Mouse (Mus musculus): ENCODE measurements around the gene Atp5g3.
"Not testable (repeated sequence)": the region's sequence is repeated elsewhere in the genome, so short reads cannot be mapped to it uniquely, and the experiment has no call there.

Atp5g3 gene

DNA sequence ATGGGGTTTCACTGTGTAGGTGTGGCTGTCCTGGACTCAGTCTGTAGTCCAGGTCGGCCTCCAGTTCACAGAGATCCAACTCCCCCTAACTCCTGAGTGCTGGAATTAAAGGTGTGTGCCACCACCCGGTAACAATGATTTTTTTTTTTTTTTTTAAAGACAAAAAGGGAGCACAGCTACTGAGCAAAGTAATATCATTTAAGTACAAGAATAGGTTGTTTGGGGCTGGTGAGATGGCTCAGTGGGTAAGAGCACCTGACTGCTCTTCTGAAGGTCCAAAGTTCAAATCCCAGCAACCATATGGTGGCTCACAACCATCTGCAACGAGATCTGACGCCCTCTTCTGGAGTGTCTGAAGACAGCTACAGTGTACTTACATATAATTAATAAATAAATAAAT, 14.2 kb downstream of the Atp5g3 start:
- DNase-seq (ENCODE audit: low spot score in 2 of 2): not testable (repeated sequence)

DNA sequence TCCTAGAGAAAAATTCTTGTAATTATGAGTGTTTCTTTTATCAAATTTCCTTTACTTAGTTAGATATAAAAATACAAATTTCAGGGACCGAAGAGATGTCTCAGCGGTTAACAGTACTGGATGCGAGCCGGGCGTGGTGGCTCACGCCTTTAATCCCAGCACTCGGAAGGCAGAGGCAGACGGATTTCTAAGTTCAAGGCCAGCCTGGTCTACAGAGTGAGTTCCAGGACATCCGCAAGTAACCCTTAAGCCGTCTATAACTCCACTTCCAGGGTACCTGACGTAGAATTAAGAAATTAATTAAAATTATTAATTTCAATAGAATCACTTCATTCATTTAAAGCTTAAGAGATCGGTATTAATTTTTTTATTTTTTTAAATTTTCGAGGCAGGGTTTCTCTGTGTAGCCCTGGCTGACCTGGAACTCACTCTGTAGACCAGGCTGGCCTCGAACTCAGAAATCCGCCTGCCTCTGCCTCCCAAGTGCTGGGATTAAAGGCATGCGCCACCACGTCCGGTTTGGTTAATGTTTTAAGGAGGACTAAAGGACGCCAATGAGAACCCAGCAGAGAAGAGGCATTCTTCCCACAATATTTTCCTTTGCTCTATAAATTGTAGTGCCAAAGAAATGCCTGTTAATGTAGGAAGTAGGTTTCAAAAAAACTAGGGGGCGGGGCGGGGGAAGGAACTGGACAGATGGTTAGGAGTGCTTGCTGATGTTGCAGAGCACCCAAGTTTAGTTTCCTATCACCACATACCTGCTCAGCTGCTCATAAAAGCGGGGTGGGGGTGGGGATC, 17.5 kb downstream of the Atp5g3 start:
- DNase-seq (ENCODE audit: low spot score in 2 of 2): no peak

GRCm38 (mm10) chr2:73892464-73893296, 18.4 kb downstream of the Atp5g3 start, which contains the start of gene Atf2:
TSS of gene Atf2 (minus strand) at chr2:73892639.
- DNase-seq (ENCODE audit: low spot score in 2 of 2): peak; percentile 95 to 97

- peak in 1 of 2 experiments; percentile 39 for DNase-seq (ENCODE audit: low spot score in 2 of 2)
Observed at GRCm38 (mm10) chr2:73891701-73892463, 19.2 kb downstream of the Atp5g3 start.

DNA sequence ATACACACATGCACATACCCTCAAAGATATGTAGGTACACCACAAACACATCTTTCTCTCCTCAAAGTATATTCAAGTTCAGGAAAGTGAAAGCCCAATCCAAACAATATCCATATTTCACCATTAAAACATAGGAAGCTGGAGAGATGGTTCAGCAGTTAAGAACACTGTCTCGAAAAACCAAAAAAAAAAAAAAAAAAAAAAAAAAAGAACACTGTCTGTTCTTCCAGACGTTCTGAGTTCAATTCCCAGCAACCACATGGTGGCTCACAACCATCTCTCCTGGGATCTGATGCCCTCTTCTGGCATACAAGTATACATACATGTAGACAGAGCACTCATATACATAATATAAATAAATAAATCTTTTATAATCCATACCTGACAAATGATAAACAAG, 25.1 kb downstream of the Atp5g3 start:
- DNase-seq (ENCODE audit: low spot score in 2 of 2): no peak

DNA sequence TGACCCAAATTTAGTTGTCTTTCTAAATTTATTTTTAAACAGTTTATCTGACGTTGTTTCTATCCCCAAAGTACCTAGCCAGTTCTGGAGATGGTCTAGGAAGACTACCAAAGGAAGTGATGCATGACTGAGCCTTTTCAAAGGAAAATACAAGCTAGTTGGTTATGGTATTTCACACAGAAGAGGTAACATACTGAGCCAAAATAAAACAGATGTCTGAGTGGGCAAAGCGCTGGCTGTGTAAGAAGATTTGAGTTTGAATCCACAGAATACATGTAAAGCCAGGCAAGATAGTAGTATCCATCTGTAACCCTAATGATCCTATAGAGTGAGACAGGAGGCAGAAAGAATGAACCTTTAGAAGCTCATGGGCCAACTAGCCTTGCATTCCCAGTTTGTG, 33.2 kb downstream of the Atp5g3 start:
- DNase-seq (ENCODE audit: low spot score in 2 of 2): no peak

GRCm38 (mm10) chr2:73867764-73868487, 43.2 kb downstream of the Atp5g3 start:
- DNase-seq (ENCODE audit: low spot score in 2 of 2): peak; percentile 60 to 75

DNA sequence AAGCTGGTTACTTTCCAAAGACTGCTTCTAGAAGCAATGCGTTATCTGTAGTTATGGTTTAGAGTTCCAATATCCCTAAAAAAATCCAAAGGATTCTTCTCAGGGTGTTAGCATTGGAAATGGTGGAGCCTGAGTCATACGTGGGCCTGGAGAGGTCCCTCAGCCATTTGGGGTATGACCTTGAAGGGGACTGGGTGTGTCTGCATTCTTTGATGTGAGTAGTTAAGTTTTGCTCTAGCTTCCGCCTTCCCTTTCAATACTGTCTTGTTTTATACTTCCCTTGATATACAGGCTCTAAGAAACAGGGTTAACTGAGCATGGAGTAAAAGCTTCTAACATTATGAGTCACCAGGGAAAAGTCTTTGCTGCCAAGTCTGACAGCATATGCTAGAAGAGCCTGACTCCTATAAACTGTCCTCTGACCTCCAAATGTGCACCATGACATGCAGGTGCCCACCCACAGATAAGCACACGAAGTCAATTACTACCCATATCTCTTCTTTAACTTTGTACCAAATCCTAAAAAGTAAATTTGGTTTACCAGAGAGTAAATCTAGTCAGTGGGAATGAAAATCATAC, 51.0 kb downstream of the Atp5g3 start:
- DNase-seq (ENCODE audit: low spot score in 2 of 2): no peak

Data from frontal cortex, postnatal 25 days (tissue).